Mouse (Mus musculus) embryonic stem cell, embryonic (primary cell): ENCODE results near the gene Fzr1.

Source experiments
- CTCF ChIA-PET, 4 experiments: fragments of 300-600 bp in 2 of 4; fragments of 350-600 bp in 2 of 4; sonication (Branson Sonifier 250); formaldehyde crosslinking; loops; one replicate each; lab custom pipeline; 2022; ENCODE audit warnings: inconsistent platforms in 2 of 4; lab: Charles Lee
- POLR2A ChIA-PET, 4 experiments: fragments of 300-600 bp in 2 of 4; fragments of 350-600 bp in 2 of 4; sonication (Branson Sonifier 250); formaldehyde crosslinking; loops; one replicate each; lab custom pipeline; 2022; ENCODE audit warnings: antibody characterized with exemption in 4 of 4, inconsistent platforms in 1 of 4; lab: Charles Lee

Fzr1 gene

DNA sequence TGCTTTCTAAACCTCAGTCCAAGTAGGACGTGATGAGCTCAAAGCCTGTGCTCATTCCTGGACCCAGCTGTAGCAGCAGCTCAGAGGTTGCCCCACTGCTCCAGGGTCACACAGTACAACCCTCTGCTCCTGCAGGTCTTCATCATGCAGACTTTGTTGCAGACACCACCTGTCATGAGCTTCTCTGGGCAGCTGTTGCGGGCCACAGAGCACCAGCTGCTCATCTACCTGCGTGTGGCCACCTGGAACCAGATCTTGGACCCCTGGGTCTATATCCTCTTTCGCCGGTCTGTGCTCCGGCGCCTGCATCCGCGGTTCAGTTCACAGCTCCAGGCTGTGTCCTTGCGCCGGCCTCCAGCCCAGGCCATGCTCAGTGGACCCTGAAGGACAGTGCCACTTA lies 44.0 kb downstream of the Fzr1 start:
- ChIA-PET POLR2A (interaction anchor here in 3 of 4 experiments (0.5 to 5.1 kb wide), 15 partner anchors 8 to 374 kb away, joined by 3 to 38 read pairs (median 5); partner anchors contain the start of genes Cactin (in 3 of the 3), Gipc3 (in 1 of the 3), Pip5k1c (in 1 of the 3) and Tjp3 (in 1 of the 3)), CTCF (interaction anchor here in 2 of 4 experiments (0.5 to 3.4 kb wide), 5 partner anchors 14 to 230 kb away, joined by 3 to 29 read pairs (median 5); partner anchors contain the start of genes Pip5k1c (in 2 of the 2), Cactin (in 1 of the 2) and Tjp3 (in 1 of the 2))

DNA sequence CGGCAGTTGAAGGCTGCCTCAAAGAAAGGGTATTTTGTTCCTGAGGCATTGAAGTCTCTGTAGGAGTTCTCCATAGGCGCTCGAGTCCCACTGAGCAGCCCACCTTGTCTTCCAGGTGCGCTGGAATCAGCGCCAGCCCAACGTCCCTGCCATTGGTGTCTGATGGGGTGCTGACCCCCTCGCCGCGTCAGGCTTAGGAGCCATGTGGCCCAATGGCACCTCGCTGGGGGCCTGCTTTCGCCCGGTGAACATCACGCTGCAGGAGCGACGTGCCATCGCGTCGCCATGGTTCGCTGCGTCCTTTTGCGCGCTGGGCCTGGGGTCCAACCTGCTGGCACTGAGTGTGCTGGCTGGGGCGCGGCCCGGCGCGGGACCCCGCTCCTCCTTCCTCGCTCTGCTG lies 46.0 kb downstream of the Fzr1 start:
- POLR2A ChIA-PET, result interaction anchor here (0.6 to 1.8 kb wide), 6 partner anchors 9 to 15 kb away, joined by 3 to 11 read pairs (median 6); partner anchors contain the start of gene Cactin (in 2 of the 4)
- CTCF ChIA-PET, result interaction anchor here in 3 of 4 experiments (0.6 to 1.1 kb wide), 3 partner anchors 8 to 131 kb away, joined by 3 to 7 read pairs (median 5); no protein-coding TSS in a partner anchor

DNA sequence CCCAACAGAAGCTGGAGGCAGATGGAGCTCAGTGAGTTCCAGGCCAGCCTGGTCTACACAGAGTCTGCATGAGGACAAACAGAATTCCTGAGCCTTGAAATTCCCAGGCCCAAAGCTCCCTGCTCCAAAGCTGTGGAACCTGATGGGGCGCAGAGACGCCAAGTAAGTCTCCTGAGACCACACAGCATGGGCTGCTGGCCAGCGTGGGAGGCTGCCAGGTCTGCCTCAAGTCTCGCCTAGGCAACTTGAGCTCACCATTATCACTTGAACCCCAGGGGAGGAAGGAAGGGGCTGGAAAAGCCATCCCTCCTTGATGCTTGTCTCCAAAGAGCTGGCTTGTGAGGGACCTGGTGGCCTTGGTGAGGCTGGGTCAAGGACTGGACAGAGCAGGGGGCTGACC lies 48.3 kb downstream of the Fzr1 start:
- CTCF ChIA-PET, result interaction anchor here (0.6 to 3.5 kb wide), 13 partner anchors 9 to 230 kb away, joined by 3 to 23 read pairs (median 5); partner anchors contain the start of genes Cactin (in 1 of the 4), Gipc3 (in 1 of the 4) and Pip5k1c (in 1 of the 4)

DNA sequence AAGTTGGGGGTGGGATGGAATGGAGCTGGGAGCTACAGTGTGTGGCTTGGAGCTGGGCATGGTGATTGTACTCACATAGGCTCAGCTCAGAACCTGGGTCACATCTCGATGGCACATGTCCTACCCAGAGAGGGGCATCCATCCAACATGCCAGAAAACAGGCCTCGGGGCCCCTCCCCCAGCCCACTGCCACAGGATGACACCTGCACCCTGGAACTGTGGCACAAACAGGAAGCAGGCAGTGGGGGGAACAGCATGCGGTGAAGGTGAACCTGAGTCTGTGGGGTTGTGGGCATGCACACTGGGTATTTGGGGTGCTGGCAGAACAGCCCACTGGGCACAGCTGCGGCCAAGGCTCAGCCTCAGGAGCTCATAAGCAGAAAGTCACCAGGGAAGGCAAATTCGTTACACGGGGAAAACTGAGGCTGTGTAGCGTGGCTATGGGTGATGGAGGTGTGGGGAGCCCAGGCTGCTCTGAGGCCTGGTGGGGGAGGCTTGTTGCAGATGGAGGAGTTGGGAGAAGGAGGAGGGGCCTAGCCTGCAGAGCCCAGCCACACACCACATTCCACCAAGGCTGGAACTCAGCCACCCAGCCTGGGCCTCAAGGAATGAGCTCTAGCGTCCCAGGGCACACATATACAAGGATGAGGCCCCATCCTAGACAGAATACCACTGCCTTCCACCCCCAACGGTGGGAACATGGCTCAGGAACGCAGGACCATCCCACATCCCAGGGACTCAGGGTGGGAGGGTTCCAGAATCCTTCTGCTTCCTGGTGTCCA lies 48.9 kb downstream of the Fzr1 start:
- ChIA-PET CTCF (interaction anchor here (0.6 to 3.5 kb wide), 12 partner anchors 9 to 222 kb away, joined by 3 to 23 read pairs (median 4); partner anchors contain the start of genes Cactin (in 1 of the 4), Gipc3 (in 1 of the 4) and Pip5k1c (in 1 of the 4)), POLR2A (interaction anchor here in 3 of 4 experiments (0.6 to 2.2 kb wide), 15 partner anchors 9 to 653 kb away, joined by 3 to 27 read pairs (median 4); partner anchors contain the start of genes Cactin (in 3 of the 3), Pip5k1c (in 1 of the 3) and Tjp3 (in 1 of the 3))

More for the DNA sequence above, 48.3 kb downstream of the Fzr1 start:
- POLR2A ChIA-PET, result interaction anchor here in 3 of 4 experiments (0.6 to 2.2 kb wide), 15 partner anchors 8 to 654 kb away, joined by 3 to 27 read pairs (median 4); partner anchors contain the start of genes Cactin (in 3 of the 3), Pip5k1c (in 1 of the 3) and Tjp3 (in 1 of the 3)

DNA sequence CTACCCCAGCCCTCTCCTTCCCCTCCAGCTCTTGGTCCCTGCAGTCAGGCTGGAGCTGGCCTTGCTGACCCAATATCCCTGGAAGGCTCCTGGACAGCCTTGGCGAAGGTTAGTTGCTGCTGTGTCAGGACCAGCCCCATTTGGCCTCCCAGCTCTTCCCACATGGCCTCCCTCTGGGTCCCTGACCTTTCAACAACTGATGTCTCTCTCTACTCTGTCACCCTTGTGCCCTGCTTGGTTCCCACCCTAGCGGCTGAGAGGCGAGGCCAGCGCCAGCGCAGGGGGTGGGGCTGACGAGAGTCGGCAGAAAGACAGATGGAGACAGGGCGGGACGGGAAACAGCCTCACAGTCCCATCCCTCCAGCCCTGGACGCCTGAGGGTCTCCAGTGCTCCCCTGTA lies 49.9 kb downstream of the Fzr1 start, which contains the start of gene Tbxa2r:
Gene Tbxa2r, plus strand, starts transcription at position 346 of the 400 bp plus-strand sequence.
- POLR2A ChIA-PET, result interaction anchor here in 3 of 4 experiments (0.6 to 2.8 kb wide), 11 partner anchors 8 to 78 kb away, joined by 3 to 27 read pairs (median 6); partner anchors contain the start of genes Cactin (in 3 of the 3), 4930404N11Rik (in 1 of the 3), Pip5k1c (in 1 of the 3) and Tjp3 (in 1 of the 3)
- CTCF ChIA-PET, result interaction anchor here in 1 of 4 experiments (0.9 to 3.5 kb wide), 4 partner anchors 11 to 36 kb away, joined by 3 to 23 read pairs (median 10); partner anchors contain the start of genes Gipc3 and Pip5k1c

DNA sequence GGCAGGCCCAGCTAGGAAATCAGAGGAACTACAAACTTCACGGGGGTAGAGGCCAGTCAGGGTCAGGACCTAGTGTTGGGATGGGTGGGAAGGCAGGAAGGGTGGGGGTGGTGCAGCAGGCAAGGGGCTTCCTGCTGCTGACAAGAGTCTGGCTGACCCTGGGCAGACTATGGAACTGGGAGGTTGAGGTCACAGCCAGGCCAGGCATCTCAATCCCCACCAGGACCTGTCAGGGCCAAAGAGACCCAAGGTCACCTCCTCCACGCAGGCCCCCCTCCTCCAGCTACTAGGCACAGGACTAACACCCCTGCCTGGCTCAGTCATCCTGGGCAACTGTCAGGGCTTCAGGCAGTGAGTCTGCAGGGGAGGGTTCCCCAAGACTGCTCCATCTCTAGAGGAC lies 50.4 kb downstream of the Fzr1 start:
- CTCF ChIA-PET, result interaction anchor here in 1 of 4 experiments (1.0 to 3.5 kb wide), 3 partner anchors 10 to 35 kb away, joined by 3 to 23 read pairs (median 18); partner anchors contain the start of genes Gipc3 and Pip5k1c
- POLR2A ChIA-PET, result interaction anchor here in 2 of 4 experiments (0.6 to 2.8 kb wide), 7 partner anchors 10 to 78 kb away, joined by 3 to 11 read pairs (median 4); partner anchors contain the start of gene 4930404N11Rik (in 1 of the 2)

DNA sequence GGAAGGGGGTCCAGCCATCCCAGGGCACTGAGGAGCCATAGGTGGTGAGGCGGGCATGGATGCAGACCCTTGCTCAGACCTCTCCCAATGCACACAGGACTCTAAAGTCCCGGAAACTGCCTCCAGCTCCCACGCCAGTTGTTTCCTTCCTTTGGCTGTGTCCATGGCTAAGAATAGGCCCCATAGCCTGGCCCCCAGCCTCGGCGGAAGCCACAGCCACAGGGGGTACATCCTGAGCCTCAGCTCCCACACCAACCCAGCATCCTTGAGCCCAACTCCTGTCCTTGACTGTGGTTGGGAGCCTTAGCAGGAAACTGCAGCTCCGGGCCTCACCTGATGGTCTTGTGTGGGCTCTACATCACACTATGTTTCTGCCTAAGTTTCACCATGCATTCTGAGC lies 51.5 kb downstream of the Fzr1 start:
- ChIA-PET POLR2A (interaction anchor here in 3 of 4 experiments (0.7 to 2.8 kb wide), 10 partner anchors 9 to 138 kb away, joined by 3 to 11 read pairs (median 4); partner anchors contain the start of genes Hmg20b (in 1 of the 3) and Pip5k1c (in 1 of the 3)), CTCF (interaction anchor here in 3 of 4 experiments (0.5 to 1.6 kb wide), 6 partner anchors 14 to 760 kb away, joined by 3 to 7 read pairs (median 4); no protein-coding TSS in a partner anchor)

DNA sequence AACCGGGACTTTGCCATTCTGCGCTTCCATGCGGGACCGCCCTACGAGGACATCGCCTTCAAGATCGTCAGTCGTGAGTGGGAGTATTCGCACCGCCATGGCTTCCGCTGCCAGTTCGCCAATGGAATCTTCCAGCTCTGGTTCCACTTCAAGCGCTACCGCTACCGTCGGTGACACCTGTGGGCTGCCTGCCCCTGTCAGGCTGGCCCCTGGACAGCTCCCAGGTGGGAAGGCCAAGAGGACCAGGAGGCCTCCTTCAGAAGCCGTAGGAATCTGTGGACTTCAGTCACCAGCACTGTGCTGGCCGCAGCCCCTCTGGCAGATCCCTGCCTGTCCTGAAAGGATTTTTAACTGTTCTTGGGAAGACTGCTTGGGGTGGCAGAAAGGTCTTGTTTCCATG lies 52.5 kb downstream of the Fzr1 start:
- POLR2A ChIA-PET, result interaction anchor here in 2 of 4 experiments (0.7 to 2.8 kb wide), 6 partner anchors 9 to 33 kb away, joined by 3 to 11 read pairs (median 6); partner anchors contain the start of gene Pip5k1c (in 1 of the 2)
- CTCF ChIA-PET, result interaction anchor here in 2 of 4 experiments (0.7 to 1.6 kb wide), 4 partner anchors 15 to 156 kb away, joined by 3 to 7 read pairs (median 4); no protein-coding TSS in a partner anchor

DNA sequence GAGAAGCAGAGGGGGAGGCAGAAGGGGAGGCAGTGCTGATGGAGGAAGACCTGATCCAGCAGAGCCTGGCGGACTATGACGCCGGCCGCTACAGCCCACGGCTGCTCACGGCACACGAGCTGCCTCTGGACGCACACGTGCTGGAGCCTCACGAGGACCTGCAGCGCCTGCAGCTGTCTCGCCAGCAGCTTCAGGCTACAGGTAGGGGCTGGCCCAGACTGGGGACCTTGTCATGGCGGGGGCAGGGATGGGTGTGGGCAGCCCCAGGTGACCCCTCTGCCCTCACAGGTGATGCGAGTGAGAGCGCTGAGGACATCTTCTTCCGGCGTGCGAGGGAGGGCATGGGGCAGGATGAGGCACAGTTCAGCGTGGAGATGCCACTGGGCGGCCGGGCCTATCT lies 53.1 kb downstream of the Fzr1 start:
- ChIA-PET POLR2A (interaction anchor here in 2 of 4 experiments (0.7 to 1.7 kb wide), 4 partner anchors 8 to 16 kb away, joined by 3 to 6 read pairs (median 3); no protein-coding TSS in a partner anchor), CTCF (no interaction called here)

DNA sequence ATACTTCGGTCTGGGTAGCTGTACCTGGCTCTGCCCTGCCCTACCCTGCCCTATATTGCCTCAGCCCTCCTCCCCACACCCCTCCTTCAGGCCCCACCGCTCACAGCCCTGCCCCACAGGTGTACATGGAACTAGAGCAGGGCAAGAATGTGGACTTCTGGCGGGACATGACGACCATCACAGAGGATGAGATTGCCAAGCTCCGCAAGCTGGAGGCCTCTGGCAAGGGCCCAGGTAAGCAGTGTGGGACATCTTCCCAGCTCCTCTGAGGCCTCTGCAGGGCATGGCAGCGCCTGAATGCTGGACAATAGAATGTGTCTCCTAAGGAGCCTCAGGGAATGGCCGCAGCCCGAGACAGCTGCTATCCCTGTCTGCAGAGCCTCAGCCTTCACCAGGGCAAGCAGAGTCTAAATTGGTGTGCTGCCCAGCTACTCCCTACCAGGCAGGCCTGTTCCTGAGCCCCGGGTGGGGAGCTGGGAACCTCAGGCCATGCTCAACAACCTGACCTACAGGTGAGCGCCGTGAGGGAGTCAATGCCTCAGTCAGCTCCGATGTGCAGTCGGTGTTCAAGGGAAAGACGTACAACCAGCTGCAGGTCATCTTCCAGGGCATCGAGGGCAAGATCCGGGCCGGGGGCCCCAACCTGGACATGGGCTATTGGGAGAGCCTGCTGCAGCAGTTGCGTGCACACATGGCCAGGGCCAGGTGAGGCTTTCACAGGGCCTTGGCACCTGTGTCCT lies 54.4 kb downstream of the Fzr1 start:
- CTCF ChIA-PET, result interaction anchor here in 3 of 4 experiments (1.3 to 2.0 kb wide), 4 partner anchors 15 to 35 kb away, joined by 5 to 8 read pairs (median 6); partner anchors contain the start of gene Pip5k1c (in 1 of the 3)
- POLR2A ChIA-PET, result interaction anchor here in 2 of 4 experiments (0.8 to 2.7 kb wide), 9 partner anchors 10 to 84 kb away, joined by 3 to 11 read pairs (median 4); partner anchors contain the start of gene Hmg20b (in 1 of the 2)

DNA sequence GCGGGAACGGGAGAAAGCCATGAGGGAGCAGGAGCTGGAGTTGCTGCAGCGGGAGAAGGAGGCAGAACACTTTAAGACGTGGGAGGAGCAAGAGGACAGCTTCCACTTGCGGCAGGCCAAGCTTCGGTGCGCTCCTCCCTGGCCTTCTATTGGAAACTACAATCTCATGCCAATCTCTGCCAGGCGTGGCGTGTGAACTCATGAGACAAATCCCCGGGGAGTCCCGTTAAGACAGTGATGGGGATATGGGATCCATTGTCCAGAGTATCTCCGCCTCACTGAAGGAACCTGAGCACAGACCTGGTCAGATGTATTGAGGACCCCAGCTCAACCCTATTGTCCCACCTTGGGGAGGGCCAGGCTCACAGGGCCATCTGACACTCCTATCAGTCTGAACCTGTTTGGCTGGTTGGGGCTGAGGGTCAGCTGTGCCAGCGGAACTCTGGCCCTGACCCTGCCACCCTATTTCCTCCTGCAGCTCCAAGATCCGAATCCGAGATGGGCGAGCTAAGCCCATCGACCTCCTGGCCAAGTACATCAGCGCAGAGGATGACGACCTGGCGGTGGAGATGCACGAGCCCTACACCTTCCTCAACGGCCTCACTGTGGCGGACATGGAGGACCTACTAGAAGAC lies 55.1 kb downstream of the Fzr1 start:
- CTCF ChIA-PET, result interaction anchor here (0.5 to 2.0 kb wide), 9 partner anchors 16 to 362 kb away, joined by 3 to 9 read pairs (median 5); partner anchors contain the start of gene Pip5k1c (in 1 of the 4)
- POLR2A ChIA-PET, result interaction anchor here (0.5 to 2.7 kb wide), 30 partner anchors 9 to 1100 kb away, joined by 3 to 14 read pairs (median 3); partner anchors contain the start of genes Tjp3 (in 2 of the 4), Gipc3 (in 1 of the 4), Hmg20b (in 1 of the 4) and Pip5k1c (in 1 of the 4)

DNA sequence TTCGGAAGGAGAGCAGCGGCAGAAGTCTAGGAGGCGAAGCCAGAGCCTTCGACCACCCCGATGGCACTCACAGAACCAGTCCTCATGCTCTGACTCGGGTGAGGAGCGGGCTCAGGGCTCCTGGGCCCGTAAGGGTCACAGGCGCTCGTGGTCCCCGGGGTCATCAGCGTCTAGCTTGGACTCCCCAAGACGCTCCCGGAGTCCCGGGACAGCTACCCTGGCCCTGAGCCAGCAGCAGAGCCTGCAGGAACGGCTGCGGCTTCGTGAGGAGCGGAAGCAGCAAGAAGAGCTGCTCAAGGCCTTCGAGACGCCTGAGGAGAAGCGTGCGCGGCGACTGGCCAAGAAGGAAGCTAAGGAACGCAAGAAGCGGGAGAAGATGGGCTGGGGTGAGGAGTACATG lies 55.9 kb downstream of the Fzr1 start:
- POLR2A ChIA-PET, result interaction anchor here (0.5 to 2.7 kb wide), 22 partner anchors 10 to 1099 kb away, joined by 3 to 11 read pairs (median 3); partner anchors contain the start of genes Gipc3 (in 1 of the 4) and Pip5k1c (in 1 of the 4)
- CTCF ChIA-PET, result interaction anchor here (0.5 to 2.0 kb wide), 9 partner anchors 8 to 30 kb away, joined by 3 to 8 read pairs (median 5); partner anchors contain the start of gene Pip5k1c (in 1 of the 4)

DNA sequence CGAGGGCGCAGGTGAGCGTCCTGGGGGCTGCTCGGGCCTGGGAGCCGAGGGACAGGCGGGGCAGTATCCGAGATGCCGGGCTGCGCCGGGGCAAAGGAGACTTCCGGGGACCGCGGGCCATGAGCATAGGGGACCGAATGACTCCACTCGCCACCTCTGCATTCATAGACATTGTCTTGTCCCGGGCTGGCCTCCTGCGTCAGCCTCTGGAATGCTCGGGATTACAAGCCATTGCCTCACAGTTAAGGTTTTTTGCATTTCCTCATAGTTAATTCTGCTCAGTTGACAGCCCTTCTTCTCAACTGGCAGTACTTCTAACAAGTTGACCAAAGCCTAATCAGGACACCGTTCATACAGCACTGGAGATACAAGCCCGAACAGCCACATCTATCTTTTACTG lies 56.9 kb downstream of the Fzr1 start:
- CTCF ChIA-PET, result interaction anchor here in 3 of 4 experiments (0.7 to 2.9 kb wide), 13 partner anchors 16 to 375 kb away, joined by 3 to 57 read pairs (median 6); partner anchors contain the start of genes Gipc3 (in 1 of the 3), Hmg20b (in 1 of the 3), Pip5k1c (in 1 of the 3) and Tjp3 (in 1 of the 3)
- POLR2A ChIA-PET, result interaction anchor here (0.5 to 3.3 kb wide), 65 partner anchors 8 to 391 kb away, joined by 3 to 89 read pairs (median 8); partner anchors contain the start of genes Pip5k1c (in 4 of the 4), Dohh (in 2 of the 4), Gm48551 (in 2 of the 4) and Tjp3 (in 2 of the 4)

DNA sequence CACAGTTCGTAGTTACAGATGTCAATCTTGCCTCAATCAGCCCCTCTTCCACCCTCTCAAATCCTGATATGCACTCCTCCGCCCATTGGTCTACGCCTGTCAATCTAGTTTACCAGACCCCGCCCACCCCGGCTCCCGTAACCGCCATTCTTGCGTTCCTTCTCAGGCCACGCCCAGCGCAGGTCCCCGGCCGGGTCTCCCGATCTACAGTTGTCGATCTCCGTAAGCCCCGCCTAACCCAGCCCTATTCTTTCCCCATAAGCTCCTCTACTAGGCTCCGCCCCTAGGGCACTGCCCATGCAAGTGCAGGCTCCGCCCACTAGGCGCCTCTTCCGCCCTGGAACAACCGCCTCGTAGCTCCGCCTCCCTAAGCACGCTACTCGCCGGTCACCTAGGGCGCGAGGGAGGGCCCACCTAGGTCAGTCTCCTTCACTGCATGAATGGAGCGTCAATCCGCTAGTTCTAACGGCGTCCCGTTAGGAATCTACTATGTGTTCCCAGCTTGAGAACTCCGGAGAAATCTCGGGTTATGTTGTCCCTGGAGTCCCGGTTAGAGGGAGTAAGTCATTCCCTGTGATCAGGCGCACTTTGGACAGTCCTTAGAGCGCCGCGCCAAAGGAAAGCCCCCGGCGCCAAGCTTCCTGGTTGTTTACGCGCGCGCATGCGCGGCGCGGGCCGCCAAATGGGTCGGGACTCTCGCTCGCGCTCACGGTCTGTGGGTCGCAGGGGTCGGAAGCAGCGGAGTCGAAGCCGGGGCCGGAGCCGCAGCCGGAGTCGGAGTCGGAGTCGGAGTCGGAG lies 57.6 kb downstream of the Fzr1 start, which contains the start of gene Cactin:
Gene Cactin, plus strand, starts transcription at position 554 of the 798 bp plus-strand sequence.
- ChIA-PET CTCF (interaction anchor here (0.5 to 2.9 kb wide), 49 partner anchors 9 to 577 kb away, joined by 3 to 57 read pairs (median 4); partner anchors contain the start of genes Pip5k1c (in 3 of the 4), Hmg20b (in 2 of the 4), Tjp3 (in 2 of the 4) and Celf5 (in 1 of the 4)), POLR2A (interaction anchor here (0.5 to 3.3 kb wide), 144 partner anchors 9 to 1267 kb away, joined by 3 to 89 read pairs (median 5); partner anchors contain the start of genes Pip5k1c (in 4 of the 4), Fzr1 (in 3 of the 4), 4930404N11Rik (in 2 of the 4) and Atcay (in 2 of the 4))
